Mouse (Mus musculus) forebrain, embryonic 10.5 days (tissue): ENCODE data around the gene Cdh13. TPM values are rescaled to one million over a fixed set of nuclear protein-coding genes. Genes with fewer than 3 reads are reported as not detected.

ENCODE experiments used
- DNase-seq: peaks from one replicate; pipeline ENCODE4 v3.0.0-alpha.2; 2017; ENCODE audit warnings: low spot score; ENCODE audit errors: extremely low spot score
- H3K27ac ChIP-seq: fragments of 300-500 bp; sonication (generic); 2 replicates; pipeline ENCODE4 v1.5.1; 2016; ENCODE audit warnings: mild to moderate bottlenecking
- H3K27me3 ChIP-seq: fragments of 300-500 bp; sonication (generic); 2 replicates; pipeline ENCODE4 v1.6.1; 2016; ENCODE audit warnings: mild to moderate bottlenecking; ENCODE audit not compliant: poor library complexity, severe bottlenecking
- H3K36me3 ChIP-seq: fragments of 300-500 bp; sonication (generic); replicated peaks from 2 replicates; pipeline ENCODE4 v1.6.1; 2016; ENCODE audit warnings: mild to moderate bottlenecking, moderate library complexity
- H3K4me1 ChIP-seq: fragments of 300-500 bp; sonication (generic); 2 replicates; pipeline ENCODE4 v1.6.1; 2016
- H3K4me3 ChIP-seq: fragments of 300-500 bp; sonication (generic); 2 replicates; pipeline ENCODE4 v1.5.1; 2016; ENCODE audit warnings: mild to moderate bottlenecking, moderate library complexity
- H3K9me3 ChIP-seq: fragments of 300-500 bp; sonication (generic); 2 replicates; pipeline ENCODE4 v1.6.1; 2016; ENCODE audit warnings: mild to moderate bottlenecking, moderate library complexity
- WGBS: fragments of 180-500 bp; shearing (Covaris S2); methylation state at CpG from one replicate; pipeline ENCODE4 v1.1.7; 2016; 5-methylcytosine and 5-hydroxymethylcytosine counted together
- polyA plus RNA-seq: library from polyadenylated mRNA; unstranded; fragments of >200 nt; fragmentation: Nextera tagmentation; extraction: Ambion mirVana; gene quantifications from 2 replicates; pipeline ENCODE4 v1.2.1, GENCODE M21; 2016

Gene Cdh13
- polyA plus RNA-seq, 1 experiment from 2014 or later, result 3.3 TPM

DNA sequence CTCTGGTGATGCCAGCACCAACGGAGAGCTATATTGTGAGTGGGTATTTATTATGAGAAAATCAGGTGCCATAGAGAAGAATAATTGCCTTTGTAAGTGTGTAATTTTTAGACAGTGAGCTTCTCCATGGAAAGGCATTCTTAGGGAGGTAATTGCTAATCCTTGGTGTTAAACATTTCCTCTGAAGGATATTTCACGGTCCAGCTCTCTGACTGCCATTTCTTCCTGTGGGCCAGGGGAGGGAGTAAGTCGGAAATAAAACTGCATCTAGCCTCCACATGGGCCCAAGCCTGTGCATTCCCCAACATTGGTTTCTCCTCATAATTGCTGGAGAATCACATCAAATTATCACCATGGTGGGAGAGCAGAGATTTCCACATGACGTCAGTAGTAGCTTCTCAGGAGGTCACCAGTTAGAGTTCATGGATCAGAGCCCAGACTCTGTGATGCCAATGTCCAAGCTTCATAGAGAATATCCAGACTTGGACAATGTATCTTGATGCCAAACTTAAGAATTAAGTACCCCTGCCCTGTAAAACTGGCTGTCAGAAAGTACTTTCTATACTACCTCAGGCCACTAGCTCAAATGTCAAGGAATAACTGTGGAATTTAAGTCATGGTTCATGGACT, 126.9 kb downstream of the Cdh13 start:
- no peaks in the 10 kb centered on the region for H3K9me3 ChIP-seq
- DNase-seq, result no peak
- H3K27ac ChIP-seq, result no peak overlapping the region
- H3K36me3 ChIP-seq, result no peaks in the 10 kb centered on the region
- WGBS, result 80% methylated on average over 4 of the region's 4 CpGs
- H3K27me3 ChIP-seq, result no peaks in the 10 kb centered on the region
- H3K4me3 ChIP-seq, result no peak overlapping the region
- H3K4me1 ChIP-seq, result 0 out of 2 replicates have a peak, but pooled peaks cover 3% of the 10 kb centered on the region

DNA sequence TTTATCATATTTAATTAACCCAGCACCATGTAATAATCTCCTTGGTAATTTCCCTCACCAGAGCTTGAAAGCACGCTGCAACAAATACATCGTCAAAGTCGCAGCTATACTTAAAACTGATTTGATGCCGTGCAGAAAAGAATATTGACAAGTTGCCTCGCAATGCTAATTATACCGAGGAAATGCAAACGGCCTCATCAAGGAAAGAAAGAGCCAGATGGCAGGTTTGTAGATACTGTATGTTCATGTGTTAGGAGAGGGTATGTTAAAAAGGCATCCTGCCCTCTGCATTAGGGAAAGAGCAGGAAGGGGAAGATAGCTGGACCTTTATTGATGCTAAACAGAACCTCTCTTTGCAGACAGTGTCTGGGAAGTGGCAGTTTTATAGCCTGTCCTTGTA, 132.1 kb downstream of the Cdh13 start:
- Histone ChIP-seq H3K36me3 (no peaks in the 10 kb centered on the region), H3K4me3 (no peak overlapping the region), H3K27me3 (no peaks in the 10 kb centered on the region), H3K27ac (no peak overlapping the region), H3K4me1 (no peaks in the 10 kb centered on the region), H3K9me3 (no peaks in the 10 kb centered on the region)
- 95% methylated on average over 7 of the region's 7 CpGs for WGBS
- no peak for DNase-seq

DNA sequence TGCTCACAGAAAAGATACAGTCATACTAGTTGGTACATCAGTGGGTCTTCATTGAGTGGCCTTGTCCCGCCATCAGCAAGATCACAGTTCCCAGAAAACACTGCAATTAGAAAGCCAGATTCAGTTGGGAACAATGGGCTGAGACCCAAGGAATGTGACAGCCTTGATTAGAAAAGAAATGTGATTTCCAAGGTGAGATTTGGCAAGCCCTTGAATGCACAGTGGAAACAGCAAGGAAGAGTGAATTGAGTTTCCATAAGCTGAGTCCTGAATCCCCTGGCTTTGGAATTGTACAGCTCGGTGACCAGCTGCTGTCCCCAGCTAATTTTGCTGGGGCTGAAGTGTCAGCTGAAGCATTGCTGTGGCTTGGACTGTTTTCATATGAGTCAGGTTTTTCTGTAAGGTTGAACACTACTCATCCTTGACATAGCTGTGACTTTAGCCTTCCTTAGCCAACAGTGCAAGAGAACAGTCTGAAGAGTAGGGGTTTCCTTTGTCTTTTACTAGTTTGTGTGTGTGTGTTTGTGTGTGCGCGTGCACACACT, 133.3 kb downstream of the Cdh13 start:
- no peak overlapping the region for H3K27ac ChIP-seq
- no peak overlapping the region for H3K4me3 ChIP-seq
- H3K4me1 ChIP-seq, result no peaks in the 10 kb centered on the region
- 93% methylated on average over 4 of the region's 4 CpGs for WGBS
- no peaks in the 10 kb centered on the region for H3K9me3 ChIP-seq
- no peak for DNase-seq
- no peaks in the 10 kb centered on the region for H3K36me3 ChIP-seq
- no peaks in the 10 kb centered on the region for H3K27me3 ChIP-seq

DNA sequence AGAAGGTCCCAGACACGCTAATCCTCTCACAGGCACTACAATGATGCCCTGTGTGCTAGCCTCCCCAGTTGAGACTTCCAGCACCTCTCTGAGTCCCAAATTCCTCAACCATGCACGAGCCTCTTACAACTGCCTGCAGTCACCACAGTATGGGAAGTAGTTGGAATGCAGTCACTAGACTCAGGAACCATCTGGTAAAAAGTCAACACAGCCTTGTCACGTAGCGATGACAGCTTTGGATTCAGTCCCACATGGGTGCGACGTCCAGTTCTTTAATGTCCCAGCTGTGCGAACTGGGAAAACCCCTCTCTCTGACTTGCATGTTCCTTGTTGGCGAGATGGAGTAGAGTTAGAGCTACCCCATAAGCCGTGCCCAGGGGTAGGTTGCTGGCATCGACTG, 139.1 kb downstream of the Cdh13 start:
- H3K9me3 ChIP-seq, result no peaks in the 10 kb centered on the region
- H3K36me3 ChIP-seq, result no peaks in the 10 kb centered on the region
- H3K4me1 ChIP-seq, result no peaks in the 10 kb centered on the region
- H3K4me3 ChIP-seq, result no peak overlapping the region
- DNase-seq, result no peak
- WGBS, result 93% methylated on average over 10 of the region's 10 CpGs
- no peaks in the 10 kb centered on the region for H3K27me3 ChIP-seq
- H3K27ac ChIP-seq, result no peak overlapping the region

DNA sequence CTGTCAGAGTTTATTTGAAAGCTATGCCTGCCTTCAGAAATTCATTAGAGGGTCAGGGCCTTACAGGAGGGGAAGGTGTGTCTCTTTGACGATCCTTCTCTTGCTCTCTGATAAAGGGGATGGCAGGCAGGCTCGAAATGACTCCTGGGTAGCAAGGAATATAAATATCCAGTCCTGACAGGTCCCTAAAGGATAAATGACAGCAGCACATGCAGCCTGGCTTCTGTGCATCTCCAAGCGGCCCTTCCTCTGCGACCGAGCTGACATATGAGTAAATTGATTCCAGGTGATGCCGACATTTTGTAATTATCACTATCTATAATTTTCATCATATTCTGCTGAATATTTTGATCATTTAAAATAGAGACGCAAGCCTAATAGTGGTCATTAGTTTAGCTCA, 145.4 kb downstream of the Cdh13 start:
- H3K36me3 ChIP-seq, result no peaks in the 10 kb centered on the region
- no peaks in the 10 kb centered on the region for H3K9me3 ChIP-seq
- H3K27me3 ChIP-seq, result no peaks in the 10 kb centered on the region
- H3K4me3 ChIP-seq, result no peak overlapping the region
- DNase-seq, result no peak
- 90% methylated on average over 7 of the region's 7 CpGs for WGBS
- no peaks in the 10 kb centered on the region for H3K4me1 ChIP-seq
- H3K27ac ChIP-seq, result no peak overlapping the region

DNA sequence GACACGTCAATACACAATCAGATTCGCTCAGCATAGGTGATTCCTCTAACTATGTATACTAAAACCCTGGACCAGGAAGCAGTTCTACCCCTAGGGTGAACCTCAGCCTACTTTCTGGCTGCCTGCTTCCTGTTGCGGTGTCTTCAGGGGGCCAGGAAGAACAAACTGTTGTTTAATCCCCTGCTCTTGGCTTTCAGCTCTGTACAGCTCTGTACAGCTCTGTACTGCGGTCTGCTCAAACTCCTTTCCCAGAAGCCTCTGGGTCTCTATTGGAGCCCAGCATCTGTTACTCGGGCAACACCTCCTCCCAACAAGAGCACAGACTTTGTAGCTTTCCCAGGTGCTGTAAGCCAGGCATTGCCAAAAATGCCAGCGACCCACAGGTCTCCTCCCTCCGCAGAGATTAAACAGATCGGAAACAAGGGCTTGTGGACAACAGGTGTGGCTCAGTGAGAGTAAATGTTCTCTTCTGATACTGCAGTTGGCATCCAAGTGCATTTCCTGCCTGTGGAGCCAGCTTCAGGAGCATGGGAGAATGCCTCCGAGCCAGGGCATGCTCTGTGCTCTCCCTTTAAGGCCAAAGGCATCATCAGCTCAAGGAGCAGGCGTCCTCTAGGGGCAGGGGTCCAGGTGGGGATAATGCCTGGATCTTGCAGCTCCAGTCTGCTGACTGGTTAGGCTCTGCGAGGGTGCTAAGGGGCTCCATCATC, 148.4 kb downstream of the Cdh13 start:
- no peak for DNase-seq
- Histone ChIP-seq H3K4me1 (no peaks in the 10 kb centered on the region), H3K4me3 (no peak overlapping the region), H3K27me3 (no peaks in the 10 kb centered on the region), H3K9me3 (no peaks in the 10 kb centered on the region), H3K27ac (no peak overlapping the region), H3K36me3 (no peaks in the 10 kb centered on the region)
- 88% methylated on average over 11 of the region's 11 CpGs for WGBS

DNA sequence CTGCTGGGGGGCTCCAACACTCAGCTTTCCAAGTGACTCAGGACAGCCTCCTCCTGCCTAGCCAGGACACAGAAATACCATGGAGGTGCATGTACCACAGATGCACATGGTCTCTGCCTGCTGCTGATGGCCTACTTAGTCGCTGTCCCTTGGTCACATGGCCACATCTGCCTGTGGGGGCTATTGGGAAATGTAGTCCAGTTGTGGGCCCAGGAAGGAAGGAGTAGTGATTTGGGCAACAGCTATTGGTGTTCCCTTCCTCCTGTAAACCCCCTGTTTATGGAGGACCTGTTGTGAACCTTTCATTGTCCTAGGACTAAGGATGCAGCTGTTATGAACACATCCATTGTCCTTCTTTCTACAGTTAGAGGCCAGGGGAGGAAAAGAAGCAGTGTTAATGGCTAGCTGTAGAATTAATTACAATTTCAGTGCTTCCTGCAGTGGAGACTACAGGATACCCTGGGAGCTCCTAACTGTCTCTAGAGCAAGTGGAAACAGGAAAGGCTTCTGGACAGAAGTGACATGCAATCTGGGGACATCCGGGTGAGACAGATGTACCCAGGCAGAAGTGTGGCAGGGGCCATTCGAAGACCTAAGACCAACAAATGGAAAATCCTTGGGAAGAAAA, 150.1 kb downstream of the Cdh13 start:
- 88% methylated on average over 3 of the region's 3 CpGs for WGBS
- no peaks in the 10 kb centered on the region for H3K4me1 ChIP-seq
- no peaks in the 10 kb centered on the region for H3K9me3 ChIP-seq
- H3K27me3 ChIP-seq, result no peaks in the 10 kb centered on the region
- H3K4me3 ChIP-seq, result no peak overlapping the region
- no peak overlapping the region for H3K27ac ChIP-seq
- DNase-seq, result no peak
- no peaks in the 10 kb centered on the region for H3K36me3 ChIP-seq

DNA sequence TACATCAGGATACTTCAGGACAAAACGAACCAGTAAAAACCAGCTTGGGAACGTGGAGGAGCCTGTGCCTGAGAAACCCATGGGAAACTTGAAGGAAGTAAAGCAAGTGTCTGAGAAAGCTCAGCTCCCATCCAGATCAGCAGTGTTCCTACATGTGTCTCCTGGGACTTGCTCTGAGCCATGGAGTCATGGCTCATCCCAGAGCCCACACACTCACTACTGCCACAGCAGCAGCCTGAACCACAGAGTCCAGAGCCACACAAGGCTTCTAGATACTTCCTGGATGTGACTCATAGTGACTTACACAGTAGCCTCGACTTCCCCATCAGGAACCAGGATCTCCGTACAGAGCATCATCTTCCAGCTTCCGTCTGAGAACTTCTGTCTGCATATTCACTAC, 153.2 kb downstream of the Cdh13 start:
- H3K27ac ChIP-seq, result no peak overlapping the region
- no peak for DNase-seq
- H3K4me1 ChIP-seq, result peaks cover 3% of the 10 kb centered on the region
- H3K9me3 ChIP-seq, result no peaks in the 10 kb centered on the region
- no peak overlapping the region for H3K4me3 ChIP-seq
- no peaks in the 10 kb centered on the region for H3K36me3 ChIP-seq
- H3K27me3 ChIP-seq, result no peaks in the 10 kb centered on the region
- WGBS, result 82% methylated on average over 5 of the region's 5 CpGs

DNA sequence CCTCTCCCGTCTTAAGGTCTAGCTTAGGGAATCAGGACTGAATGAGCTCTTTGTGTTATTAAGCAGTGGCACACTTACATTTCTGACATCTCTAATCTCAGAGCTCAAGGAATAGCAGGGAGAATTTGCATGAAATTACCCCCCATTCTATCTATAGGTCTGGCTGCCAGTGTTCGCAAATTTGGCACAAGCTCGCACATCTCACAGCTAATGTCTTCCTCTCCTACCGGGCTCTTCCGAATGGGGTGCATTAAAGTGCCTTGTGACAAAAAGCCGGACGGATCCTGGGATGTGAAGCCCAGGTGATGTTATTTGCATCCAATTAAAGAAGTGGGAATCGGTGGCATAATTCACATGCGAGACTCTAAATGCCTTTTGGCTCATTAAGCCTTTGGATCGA, 153.6 kb downstream of the Cdh13 start:
- H3K27me3 ChIP-seq, result no peaks in the 10 kb centered on the region
- no peak for DNase-seq
- no peaks in the 10 kb centered on the region for H3K9me3 ChIP-seq
- H3K4me3 ChIP-seq, result no peak overlapping the region
- no peak overlapping the region for H3K27ac ChIP-seq
- whole genome bisulfite sequencing, result 83% methylated on average over 10 of the region's 10 CpGs
- H3K36me3 ChIP-seq, result no peaks in the 10 kb centered on the region
- H3K4me1 ChIP-seq, result peaks cover 3% of the 10 kb centered on the region

DNA sequence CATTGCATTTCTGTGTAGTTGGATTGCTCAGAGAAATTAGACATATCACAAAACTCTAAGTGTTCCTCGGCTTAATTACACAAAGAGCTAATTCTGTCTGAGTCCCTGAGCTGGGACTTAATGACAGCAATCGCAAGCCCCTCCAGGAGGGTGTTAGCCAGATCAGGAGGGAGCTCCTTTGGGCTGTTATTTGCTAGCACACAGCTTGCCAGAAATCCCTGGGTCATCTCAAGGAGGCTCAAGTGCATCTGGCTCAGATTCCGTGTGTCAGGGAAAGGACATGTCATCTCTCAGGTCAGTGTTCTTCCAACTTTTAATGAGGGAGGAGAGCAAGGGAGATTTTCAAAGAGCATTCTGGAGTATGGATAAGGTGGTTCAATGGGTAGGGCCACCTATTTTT, 154.3 kb downstream of the Cdh13 start:
- Histone ChIP-seq H3K9me3 (no peaks in the 10 kb centered on the region), H3K4me1 (peaks cover 3% of the 10 kb centered on the region), H3K4me3 (no peak overlapping the region), H3K27me3 (no peaks in the 10 kb centered on the region), H3K36me3 (no peaks in the 10 kb centered on the region), H3K27ac (no peak overlapping the region)
- no peak for DNase-seq
- WGBS, result 76% methylated on average over 3 of the region's 3 CpGs

DNA sequence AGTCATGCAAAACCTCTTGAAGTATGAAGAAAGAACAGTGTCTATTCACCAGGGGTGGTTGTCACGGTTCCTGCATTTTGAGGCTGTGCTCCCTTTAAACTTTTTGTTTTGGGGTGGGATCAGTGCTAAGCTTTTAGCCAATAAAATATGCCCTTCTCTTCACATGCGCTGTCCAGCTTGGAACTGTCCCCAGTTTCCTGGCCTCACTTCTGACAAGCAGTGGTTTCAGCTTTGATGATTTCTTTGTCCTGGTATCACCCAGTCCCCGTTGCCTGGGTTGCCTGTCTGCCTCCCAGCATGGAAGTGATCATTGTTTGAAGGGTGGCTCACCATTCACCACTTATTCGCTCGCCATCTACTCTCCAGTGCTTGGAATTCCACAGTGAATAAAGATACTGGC, 156.3 kb downstream of the Cdh13 start:
- 73% methylated on average over 5 of the region's 5 CpGs for WGBS
- Histone ChIP-seq H3K36me3 (no peaks in the 10 kb centered on the region), H3K4me3 (no peak overlapping the region), H3K27me3 (no peaks in the 10 kb centered on the region), H3K27ac (no peak overlapping the region), H3K4me1 (peaks cover 3% of the 10 kb centered on the region), H3K9me3 (no peaks in the 10 kb centered on the region)
- no peak for DNase-seq

DNA sequence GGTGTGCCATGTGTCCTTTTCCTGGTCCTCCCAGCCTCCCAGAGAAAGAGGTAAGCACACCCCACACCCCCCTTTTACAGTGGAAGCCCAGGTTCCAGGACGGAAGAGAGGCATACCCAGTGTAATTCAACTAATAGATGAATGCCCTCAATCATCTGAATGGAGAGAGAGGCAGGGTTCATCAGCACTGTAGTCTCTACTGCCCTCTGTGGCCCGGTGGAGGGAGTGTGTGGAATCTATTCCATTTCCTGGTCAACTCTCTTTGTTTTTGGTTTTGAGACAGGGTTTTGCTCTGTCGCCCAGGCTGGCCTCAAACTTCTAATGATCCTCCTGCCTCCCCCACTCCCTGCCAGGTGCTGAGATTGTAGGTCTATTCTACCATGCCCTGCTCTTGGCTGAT, 159.8 kb downstream of the Cdh13 start:
- WGBS, result 56% methylated on average over 3 of the region's 3 CpGs
- H3K4me1 ChIP-seq, result peaks cover 3% of the 10 kb centered on the region
- H3K27me3 ChIP-seq, result no peaks in the 10 kb centered on the region
- H3K27ac ChIP-seq, result no peak overlapping the region
- H3K36me3 ChIP-seq, result no peaks in the 10 kb centered on the region
- no peaks in the 10 kb centered on the region for H3K9me3 ChIP-seq
- no peak for DNase-seq
- no peak overlapping the region for H3K4me3 ChIP-seq

DNA sequence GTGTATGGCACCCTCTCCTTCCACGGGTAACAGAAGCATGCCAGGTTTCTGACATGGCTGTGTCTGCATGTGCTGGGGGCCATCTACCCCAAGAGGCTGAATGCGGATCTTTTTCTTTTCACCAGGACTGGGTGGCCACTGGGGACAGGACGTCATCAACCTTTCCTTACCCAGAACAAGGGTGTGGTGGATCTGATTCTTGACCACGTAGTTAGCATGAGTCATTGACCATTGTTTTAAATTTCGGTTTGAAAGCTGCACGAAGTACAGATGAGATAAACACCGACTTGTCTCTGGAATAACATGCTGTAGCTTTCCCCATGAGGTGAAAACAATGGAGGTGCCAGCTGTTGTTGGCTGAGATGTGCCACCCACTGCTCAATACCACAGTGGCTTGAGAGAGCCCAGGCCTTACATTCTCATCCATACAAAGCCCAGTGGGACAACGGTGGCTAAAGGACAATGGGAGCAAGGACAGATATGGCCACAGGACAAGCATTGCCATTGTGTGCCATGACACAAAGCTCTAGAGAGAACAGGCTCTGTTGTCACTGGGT, 161.2 kb downstream of the Cdh13 start:
- no peak overlapping the region for H3K27ac ChIP-seq
- no peaks in the 10 kb centered on the region for H3K36me3 ChIP-seq
- H3K4me1 ChIP-seq, result peaks cover 3% of the 10 kb centered on the region
- no peak overlapping the region for H3K4me3 ChIP-seq
- no peaks in the 10 kb centered on the region for H3K9me3 ChIP-seq
- no peak for DNase-seq
- 90% methylated on average over 8 of the region's 8 CpGs for whole genome bisulfite sequencing
- H3K27me3 ChIP-seq, result no peaks in the 10 kb centered on the region
